Mouse (Mus musculus) adrenal gland, postnatal 4 days (tissue): ENCODE data around the gene Sympk. TPM values are rescaled to one million over a fixed set of nuclear protein-coding genes. Genes with fewer than 3 reads are reported as not detected.

Source experiments
- DNase-seq, 2 experiments: peaks; one replicate each; pipeline ENCODE4 v3.0.0; 2021 to 2022; ENCODE audit warnings: low spot score in 2 of 2, mixed read lengths in 2 of 2
- microRNA-seq: library from miRNA; unstranded; fragments of <30 nt; microRNA quantifications from one replicate; pipeline ENCODE4 v1.2.0, GENCODE M21; 2021
- total RNA-seq, 2 experiments: library from RNA; stranded (reverse); gene quantifications; 2 replicates each; pipeline ENCODE4 v1.2.3; 2021

Gene Sympk
- total RNA-seq, 2 experiments from 2014 or later, result 109 to 119 TPM

- DNase-seq, result no peak
These were observed 79.6 kb downstream of the Sympk start for GRCm38 (mm10) chr7:19103741-19104140.

Small RNA genes within 50 kb of the gene (microRNA-seq; reads per million reads assigned to microRNA genes)
- 1.3 reads per million for gene Mir3100

Other genes starting within 250 kb of the Sympk start
- not detected for gene Psg19, start 225.9 kb upstream of the Sympk start, total RNA-seq
- not detected for gene Psg17, start 202.8 kb upstream of the Sympk start, total RNA-seq
- 1 to 10 TPM; 5.1 to 8.1 TPM for gene Mill2, start 184.4 kb upstream of the Sympk start, total RNA-seq
- gene Pglyrp1, start 153.0 kb upstream of the Sympk start, total RNA-seq, result 10 to 100 TPM in 1 of 2 experiments, 1 to 10 TPM in 1; 7.2 to 12.0 TPM
- 10 to 100 TPM; 16.5 to 19.2 TPM for gene Ccdc61, start 114.0 kb upstream of the Sympk start, total RNA-seq
- 1 to 10 TPM; 7.8 to 8.2 TPM for gene Nova2, start 98.5 kb upstream of the Sympk start, total RNA-seq
- gene Nanos2, start 37.0 kb upstream of the Sympk start, total RNA-seq, result under 1 TPM in 1 of 2 experiments, not detected in 1; 0.20 TPM
- 1 to 10 TPM; 7.2 to 8.3 TPM for gene Mypop, start 33.1 kb upstream of the Sympk start, total RNA-seq
- gene Irf2bp1, start 20.3 kb upstream of the Sympk start, total RNA-seq, result 10 to 100 TPM; 44.3 to 49.1 TPM
- gene Foxa3, start 839 bp upstream of the Sympk start, total RNA-seq, result 1 to 10 TPM in 1 of 2 experiments, under 1 TPM in 1; 0.50 to 4.5 TPM
- not detected for gene Rsph6a, start 30.3 kb downstream of the Sympk start, total RNA-seq
- gene Dmwd, start 51.9 kb downstream of the Sympk start, total RNA-seq, result 10 to 100 TPM; 67.0 to 70.3 TPM
- gene Dmpk, start 59.5 kb downstream of the Sympk start, total RNA-seq, result 10 to 100 TPM; 70.0 to 74.7 TPM
- 10 to 100 TPM; 23.4 to 25.3 TPM for gene Six5, start 70.2 kb downstream of the Sympk start, total RNA-seq
- gene Gm4969, start 94.0 kb downstream of the Sympk start, total RNA-seq, result under 1 TPM; 0.59 to 0.98 TPM
- gene Fbxo46, start 95.5 kb downstream of the Sympk start, total RNA-seq, result 10 to 100 TPM; 13.7 to 14.6 TPM
- gene Qpctl, start 124.9 kb downstream of the Sympk start, total RNA-seq, result 10 to 100 TPM; 16.1 TPM
- 100 to 1,000 TPM; 111 to 116 TPM for gene Snrpd2, start 125.3 kb downstream of the Sympk start, total RNA-seq
- gene Gipr, start 141.8 kb downstream of the Sympk start, total RNA-seq, result 1 to 10 TPM; 1.9 to 2.5 TPM
- gene Eml2, start 152.0 kb downstream of the Sympk start, total RNA-seq, result 10 to 100 TPM; 44.8 to 46.7 TPM
- 1 to 10 TPM; 4.5 to 4.8 TPM for gene Gpr4, start 188.2 kb downstream of the Sympk start, total RNA-seq
- gene Opa3, start 204.0 kb downstream of the Sympk start, total RNA-seq, result 10 to 100 TPM; 23.6 to 24.1 TPM
- 10 to 100 TPM; 83.7 to 89.3 TPM for gene Vasp, start 247.4 kb downstream of the Sympk start, total RNA-seq